Mouse (Mus musculus) small intestine, adult 2 months (tissue): ENCODE measurements at regions not wholly inside any gene's neighbourhood (a gene's known extent, or its start where the extent isn't known, plus 50 kb on each side); places are given as distances from the start of the nearest gene placed in this dataset.

Source experiments
- CTCF ChIP-seq: fragments of 200-500 bp; IDR thresholded peaks from 2 replicates; pipeline ENCODE4 v1.5.1; 2012; ENCODE audit warnings: low read depth, mild to moderate bottlenecking, control low read depth, inconsistent platforms, low read length, moderate library complexity, mixed read lengths; ENCODE audit not compliant: insufficient replicate concordance, insufficient read length; ENCODE audit errors: extremely low read depth
- POLR2A ChIP-seq: fragments of 200-500 bp; IDR thresholded peaks from 2 replicates; pipeline ENCODE4 v1.6.1; 2012; ENCODE audit warnings: low read depth, mild to moderate bottlenecking, control low read depth, inconsistent platforms, low read length, moderate library complexity

- no peak for TF ChIP-seq POLR2A
- no peak for TF ChIP-seq CTCF
Observed at GRCm38 (mm10) chr1:185610586-185610985, 155.9 kb downstream of the Slc30a10 start.
